Mouse (Mus musculus) gastrocnemius, postnatal 10 days (tissue): ENCODE measurements around the gene Prpsap1. TPM values are rescaled to one million over a fixed set of nuclear protein-coding genes. Genes with fewer than 3 reads are reported as not detected.

Experiments
- DNase-seq: peaks from one replicate; pipeline ENCODE4 v3.0.0; 2021; ENCODE audit warnings: mixed read lengths
- total RNA-seq, 2 experiments: library from RNA; stranded (reverse); gene quantifications; 2 replicates each; pipeline ENCODE4 v1.2.3; 2021

Gene Prpsap1
- total RNA-seq, 2 experiments from 2014 or later = 34.8 to 35.4 TPM

DNA sequence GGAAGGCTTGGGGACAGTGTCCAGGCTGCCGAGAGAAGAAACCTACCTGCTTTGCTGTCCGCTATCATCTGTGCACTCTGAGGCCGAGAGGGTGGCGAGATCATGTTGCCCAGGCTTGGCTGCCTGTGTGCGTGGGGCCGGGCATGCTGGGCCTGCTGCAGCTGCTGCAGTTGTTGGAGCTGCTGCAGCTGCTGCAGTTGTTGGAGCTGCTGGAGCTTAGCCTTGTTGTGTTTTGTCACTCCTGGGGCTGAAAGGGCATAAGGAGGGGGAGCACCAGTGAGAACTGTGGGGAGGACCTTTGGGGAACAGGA, 51.2 kb downstream of the Prpsap1 start:
- no peak for DNase-seq

DNA sequence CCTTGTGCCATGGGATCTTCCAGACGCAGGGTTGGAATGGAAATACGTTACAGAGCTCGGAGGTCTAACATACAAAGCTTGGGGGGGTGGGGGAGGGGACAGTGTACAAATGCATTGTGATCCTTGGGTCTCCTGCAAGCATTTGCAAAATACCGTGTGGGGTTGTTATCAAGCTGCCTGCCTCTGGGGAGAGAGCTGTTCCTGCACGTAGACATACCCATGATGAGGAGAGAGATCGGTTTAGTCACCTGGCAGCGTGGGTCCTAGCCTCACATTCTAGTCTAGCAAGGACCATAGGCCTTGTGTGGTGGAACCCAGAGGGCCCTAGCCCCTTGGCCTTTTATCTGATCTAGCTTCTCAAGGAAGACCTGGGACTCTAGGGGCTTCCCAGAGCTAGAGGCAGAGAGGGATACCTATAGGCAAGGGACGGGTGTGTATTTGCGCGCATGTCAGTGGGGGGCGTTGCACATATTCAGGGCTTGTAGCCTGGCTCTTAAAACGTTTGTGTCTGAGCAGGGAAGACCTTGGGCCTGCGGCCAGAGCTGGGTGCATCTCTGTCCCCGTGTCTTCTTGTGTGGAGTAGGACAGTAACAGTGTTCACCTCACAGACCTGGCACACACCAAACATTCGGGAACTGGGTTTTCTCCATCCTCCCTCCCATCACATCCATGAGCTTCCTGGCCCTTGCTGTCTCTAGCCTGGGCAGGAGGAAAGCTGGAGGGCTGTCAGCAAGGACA, 51.7 kb downstream of the Prpsap1 start:
- no peak for DNase-seq

DNA sequence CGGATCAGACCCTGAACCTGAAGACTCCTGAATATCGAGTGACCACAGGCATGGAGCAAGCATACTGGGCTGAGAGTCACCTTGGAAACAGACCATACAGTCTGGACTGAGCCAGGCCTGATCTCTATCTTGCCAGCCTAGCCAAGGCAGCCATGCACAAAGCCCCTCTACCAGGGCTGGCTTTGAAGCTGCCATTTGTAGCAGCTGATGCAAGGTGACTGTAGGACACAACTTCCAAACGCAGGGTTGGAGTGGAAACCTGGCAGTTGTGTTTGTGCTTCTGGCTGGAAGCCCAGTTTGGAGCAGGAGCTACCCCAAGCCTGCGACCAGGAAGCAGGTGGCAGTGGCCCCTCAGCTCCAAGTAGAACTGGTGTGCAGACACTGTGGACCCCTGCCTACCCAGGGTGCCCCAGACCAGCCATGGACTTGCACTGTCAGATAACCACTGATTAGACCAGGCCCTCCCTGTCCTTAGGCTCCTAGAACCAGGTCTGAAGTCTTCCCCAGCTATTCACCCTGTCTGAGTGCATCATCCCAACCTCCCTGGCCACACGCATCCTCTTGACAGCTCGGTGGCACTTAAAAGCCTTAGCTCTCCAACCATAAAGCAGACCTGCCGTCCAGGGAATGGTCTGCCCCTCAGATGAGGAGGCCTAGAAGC, 53.5 kb downstream of the Prpsap1 start:
- DNase-seq = peak; percentile 44

DNA sequence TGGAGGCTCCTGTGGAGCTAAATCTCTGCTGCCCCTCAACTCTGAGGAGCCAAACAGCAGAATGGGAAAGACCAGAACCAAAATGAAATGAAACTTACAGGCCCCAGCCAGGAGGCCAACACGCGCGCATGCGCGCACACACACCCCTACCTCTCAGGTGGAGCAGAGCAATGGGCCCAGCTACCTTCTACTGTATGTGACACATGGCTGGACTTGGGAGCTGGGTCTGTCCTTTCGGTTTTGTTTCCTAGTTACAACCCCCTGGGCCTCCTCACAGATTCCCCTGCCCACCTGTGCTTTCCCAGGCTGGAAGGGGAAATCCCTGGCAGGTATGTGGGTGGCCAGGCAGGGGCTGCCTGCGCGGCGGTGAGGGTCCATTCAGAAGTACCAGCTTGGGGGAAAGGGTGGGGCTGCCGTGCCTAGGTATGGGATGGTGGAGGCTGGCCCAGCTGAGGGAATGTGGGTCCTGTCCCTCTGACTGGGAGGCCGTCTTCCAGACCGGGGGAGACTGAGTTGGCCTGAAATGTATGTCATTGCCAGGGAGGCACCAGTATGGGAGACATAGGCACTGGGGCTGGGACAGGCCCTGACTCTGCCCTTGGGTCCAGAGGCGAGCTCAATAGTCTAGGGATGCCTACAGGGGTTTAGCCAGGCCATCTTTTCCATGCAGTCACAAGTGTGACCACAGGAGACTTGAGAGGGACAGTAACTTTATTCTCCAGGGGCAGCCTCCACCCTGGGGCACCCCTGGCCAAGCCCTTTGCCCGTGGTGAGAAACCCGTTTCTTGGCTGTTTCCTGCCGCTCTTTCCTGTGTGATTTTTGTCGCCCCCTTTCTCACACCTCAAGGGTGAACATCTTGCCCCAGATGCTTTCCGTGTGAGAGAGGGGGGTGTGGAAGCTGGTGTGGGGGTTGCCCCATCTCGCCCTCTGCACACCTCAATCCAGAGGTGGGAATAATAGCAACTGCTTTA, 54.4 kb downstream of the Prpsap1 start:
- DNase-seq = no peak

DNA sequence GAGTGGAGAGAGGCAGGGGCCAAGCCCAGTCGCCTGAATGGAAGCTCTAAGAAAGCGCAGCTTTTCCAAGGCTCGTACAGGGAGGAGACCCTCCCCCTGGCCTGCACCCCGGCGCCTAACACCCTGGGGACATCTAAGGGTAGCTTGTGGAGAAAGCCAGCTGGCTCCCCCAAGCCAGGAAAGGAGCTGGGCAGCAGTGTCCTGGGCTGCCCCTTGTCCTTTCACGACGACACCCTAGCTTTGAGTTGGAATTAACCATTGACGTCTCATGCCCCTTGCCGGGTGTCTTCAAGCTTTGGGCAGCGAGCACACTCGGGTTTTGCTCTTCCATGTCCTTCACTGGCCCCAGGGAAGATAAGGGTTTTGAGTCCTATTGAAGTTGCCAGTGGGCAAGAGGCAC, 56.5 kb downstream of the Prpsap1 start:
- peak; percentile 34 for DNase-seq

DNA sequence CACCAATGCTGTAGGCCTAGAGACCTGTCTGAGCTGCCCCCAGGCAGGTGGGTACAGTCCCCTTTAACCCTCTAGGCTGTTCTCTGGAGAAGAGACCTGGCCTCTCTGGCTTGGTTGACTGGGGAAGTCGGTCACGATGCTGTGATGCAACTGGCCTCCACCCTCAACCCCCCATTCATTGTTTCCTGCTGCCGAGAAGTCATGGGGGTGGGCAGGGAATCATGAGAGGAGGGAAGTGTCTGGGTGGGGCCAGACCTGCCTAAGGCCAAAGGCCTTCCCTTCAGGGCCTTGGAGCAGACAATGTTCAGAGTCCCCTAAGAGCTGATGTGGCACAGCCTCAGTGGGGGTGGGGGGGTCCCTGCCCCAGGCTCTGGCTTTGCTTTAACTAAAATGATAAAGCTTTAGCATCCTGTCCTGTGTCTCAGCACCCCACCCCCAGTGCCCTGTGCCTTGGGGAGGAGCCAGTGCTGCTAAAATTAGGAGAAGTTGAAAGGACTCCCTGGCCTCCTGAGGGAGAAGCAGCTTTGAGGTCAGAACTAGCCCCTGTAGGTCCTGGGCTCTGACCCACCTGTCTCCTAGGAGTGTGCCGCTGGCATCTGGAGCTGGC, 57.2 kb downstream of the Prpsap1 start:
- peak; percentile 43 for DNase-seq

DNA sequence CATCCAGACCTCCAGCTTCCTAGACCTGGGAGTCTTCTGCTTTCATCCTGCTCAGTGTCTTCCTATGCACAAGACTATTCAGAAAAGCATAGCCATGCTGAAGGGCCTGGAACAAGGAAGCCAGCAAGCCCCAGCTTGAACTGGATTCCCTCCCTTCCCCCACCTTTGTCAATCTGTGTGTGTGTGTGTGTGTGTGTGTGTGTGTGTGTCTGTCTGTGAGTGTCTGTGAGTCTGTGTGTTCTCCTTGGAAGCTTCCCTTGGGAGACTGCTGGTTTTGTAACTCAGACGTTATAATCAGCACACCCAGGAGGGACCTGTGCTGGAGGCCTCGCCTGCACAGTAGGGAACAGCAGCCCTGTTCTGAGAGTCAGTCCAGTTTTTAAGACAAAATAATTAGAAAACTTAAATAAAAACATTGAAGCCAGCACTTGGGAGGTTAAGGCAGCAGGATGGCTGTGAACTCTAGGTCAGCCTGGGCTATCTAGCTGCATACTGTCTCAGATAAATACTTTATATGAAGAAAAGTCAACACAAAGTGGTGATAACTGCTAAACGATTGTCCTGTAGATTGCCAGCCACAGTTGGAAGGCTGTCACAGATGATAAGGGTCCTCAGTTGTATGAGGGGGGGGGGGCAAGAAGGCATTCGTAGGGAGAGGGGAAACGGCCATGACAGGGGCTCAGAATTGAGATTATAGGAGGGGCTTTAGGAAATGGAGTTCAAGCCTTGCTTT, 57.8 kb downstream of the Prpsap1 start:
- DNase-seq = no peak

DNA sequence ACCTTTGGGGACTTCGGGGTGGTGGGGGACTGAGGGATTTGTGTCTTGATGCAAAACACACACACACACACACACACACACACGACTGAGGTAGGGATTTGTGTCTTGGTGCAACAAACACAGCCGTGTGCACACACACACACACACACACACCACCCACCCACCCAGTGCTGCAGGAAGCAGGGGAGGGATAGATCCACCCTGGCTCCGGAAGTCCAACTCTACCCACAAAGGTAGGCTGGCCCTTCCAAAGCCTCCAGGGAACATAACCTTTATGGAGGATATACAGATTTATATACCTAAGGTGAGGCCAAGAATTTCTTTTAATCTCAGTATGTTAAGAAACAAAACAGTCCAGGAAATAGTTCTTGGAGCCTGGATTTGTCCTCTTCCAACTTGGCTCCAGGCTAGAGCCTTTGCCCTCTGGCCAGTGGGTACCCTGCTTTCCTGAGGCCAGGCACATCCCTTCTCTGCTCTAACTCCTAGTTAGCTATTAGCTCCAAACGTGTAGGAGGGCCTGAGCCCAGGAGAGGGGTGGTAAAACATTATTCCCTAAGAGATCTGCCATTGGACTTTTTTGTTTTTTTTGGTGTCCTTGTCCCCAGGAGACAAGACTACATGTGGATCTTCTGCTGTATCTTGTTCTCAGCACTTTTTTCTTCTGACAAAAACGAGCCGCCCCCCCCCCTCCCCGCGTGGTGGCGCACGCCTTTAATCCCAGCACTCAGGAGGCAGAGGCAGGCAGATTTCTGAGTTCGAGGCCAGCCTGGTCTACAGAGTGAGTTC, 58.8 kb downstream of the Prpsap1 start:
- no peak for DNase-seq

DNA sequence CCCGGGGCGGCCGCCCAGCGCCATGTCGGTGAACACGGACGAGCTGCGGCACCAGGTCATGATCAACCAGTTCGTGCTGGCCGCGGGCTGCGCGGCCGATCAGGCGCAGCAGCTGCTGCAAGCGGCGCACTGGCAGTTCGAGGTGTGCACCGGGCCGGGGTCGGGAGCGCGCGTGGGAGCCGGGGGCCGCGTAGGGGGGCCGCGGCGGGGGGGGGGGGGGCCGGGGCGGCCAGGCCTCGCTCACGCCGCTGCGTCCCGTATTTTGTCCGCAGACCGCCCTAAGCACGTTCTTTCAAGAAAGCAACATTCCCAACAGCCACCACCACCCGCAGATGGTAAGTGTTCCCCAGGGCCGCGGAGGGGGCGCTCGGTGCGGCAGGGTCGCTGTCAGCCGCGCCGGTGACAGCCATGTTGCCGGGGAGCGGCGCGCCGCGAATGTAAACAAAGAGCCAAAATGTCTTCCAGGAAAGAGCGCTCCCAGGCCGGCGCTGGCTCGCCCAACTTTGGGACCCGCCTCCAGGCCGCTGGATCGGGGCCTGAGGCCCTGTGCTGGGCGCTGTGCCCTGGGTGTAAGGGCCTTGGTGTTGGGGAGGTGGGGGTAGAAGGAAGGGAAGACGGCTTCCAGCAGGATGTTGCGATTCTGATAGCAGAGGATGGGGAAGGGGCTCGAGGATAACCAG, 59.6 kb downstream of the Prpsap1 start:
- DNase-seq = peak; percentile 80

DNA sequence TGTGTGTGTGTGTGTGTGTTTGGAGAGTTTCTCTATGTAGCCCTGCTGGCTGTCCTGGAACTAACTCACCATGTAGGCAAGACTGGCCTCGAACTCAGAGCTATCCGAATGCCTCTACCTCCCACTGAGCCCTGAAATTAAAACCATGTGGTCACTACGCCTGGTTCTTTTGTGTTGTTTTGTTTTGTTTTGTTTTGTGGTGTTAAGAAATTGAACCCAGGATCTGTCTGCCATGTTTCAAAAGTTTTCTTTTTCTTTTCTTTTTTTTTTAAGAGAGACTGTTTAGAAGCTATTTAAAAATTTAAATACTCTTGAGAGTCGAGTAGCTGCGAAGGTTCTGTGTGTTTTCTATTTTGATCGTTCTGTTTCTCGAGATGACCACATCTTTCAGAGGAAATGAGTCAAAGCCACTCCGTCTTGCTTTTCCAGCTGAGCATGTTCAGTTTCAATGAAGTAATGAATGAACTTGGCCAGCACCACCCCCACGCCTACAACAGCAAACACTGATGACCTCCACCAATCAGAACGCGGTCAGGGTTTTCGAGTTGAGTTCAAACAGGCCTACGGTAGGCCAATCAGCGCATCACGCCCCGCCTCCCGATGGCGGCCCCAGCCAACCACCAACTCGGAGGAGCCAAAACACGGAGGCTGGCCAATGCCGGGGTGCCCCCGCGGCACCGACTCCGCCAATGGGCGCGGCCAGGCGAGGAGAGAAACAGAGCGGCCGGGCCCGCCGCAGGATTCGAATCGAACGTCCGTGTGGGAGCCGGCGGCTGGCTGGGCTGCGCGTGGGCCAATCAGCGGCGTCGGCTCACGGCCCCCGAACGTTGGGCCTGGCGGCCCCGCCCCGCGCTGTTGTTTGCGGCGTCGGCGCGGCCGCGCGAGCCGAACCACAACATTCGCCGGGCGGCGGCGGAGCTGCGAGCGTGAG, 60.4 kb downstream of the Prpsap1 start, which contains the start of gene Ubald2:
Gene Ubald2, plus strand, starts transcription at position 739 of the 931 bp plus-strand sequence.
- DNase-seq = peak; percentile 98

DNA sequence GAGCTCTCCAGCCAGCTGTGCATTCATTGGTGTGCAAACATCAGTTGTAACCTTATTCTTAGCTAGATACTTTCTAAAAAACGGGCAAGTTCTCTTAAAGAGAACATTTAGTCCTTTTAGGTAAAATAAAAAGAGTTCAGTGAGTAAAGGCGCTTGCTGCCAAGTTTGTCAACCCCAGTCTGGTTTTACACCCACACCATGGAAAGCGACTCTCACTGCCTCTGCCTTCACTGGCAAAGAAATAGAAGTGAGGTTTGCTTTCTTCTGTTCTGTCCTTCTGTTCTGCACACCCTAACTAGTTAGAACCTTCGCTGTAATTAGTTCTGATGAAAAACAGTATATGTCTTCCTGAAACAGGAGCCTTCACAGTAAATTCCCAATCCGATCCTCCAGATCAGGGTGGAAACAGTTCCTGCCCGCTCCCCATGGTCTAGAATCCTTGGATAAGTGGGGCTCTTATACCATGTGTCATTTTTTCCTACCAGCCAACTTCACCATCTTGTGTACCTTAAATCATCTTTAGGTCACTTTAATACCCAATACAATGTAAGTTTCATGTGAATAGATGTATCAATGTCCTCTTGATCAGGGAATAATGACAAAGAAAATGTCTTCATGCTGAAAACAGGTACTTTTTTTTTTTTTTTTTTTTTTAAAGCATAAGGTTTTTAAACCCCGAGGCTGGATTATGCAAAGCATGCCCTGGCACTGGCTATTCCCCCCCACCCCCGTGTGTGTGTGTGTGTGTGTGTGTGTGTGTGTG, 61.2 kb downstream of the Prpsap1 start:
- no peak for DNase-seq

DNA sequence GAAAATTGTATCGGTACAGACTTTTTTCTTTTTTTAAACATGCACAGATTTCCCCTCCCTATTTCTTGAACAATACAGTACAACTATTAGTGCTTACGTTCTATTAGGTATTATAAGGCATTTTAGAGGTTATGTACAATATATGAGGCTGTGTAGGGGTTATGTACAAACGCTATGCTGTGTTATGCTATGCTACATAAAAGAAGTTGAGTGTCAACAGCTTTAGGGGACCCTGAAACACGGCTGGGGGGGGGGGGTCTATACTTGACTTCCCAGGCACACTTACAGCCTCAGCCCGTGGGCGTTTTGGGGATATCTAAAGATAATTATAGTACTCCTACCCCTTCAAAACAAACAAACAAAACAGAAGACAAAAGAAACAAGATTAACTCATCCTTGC, 61.9 kb downstream of the Prpsap1 start:
- DNase-seq = no peak

DNA sequence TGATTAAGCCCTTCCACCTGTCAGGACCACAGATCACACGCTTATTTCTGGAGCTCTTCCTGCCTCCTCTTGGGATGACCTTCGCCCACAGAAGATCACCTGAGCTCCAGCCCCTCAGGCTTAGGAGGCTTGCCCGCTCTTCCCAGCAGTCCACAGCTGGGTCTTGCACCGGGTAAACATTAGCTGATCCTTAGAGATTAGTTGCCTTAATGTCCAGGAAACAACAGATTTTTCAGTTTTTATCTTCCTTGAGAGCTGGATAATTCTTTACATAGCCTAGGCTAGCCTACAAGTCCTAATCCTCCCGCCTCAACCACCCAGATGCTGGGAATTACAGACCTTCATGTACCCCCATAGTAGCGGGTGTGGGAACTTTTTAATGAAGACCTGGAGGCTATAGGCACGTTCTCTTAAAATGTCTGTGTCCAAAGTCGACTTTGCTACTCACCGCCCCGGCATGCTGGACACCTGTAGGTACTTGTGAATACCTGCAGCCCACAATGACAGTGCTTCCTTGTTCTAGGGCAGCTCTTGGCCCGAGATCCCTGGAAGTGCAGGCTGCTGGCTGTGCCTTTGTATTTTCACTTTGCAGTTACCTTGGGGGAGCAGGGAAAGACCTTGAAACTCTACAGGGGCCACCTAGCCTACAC, 62.4 kb downstream of the Prpsap1 start:
- DNase-seq = no peak

DNA sequence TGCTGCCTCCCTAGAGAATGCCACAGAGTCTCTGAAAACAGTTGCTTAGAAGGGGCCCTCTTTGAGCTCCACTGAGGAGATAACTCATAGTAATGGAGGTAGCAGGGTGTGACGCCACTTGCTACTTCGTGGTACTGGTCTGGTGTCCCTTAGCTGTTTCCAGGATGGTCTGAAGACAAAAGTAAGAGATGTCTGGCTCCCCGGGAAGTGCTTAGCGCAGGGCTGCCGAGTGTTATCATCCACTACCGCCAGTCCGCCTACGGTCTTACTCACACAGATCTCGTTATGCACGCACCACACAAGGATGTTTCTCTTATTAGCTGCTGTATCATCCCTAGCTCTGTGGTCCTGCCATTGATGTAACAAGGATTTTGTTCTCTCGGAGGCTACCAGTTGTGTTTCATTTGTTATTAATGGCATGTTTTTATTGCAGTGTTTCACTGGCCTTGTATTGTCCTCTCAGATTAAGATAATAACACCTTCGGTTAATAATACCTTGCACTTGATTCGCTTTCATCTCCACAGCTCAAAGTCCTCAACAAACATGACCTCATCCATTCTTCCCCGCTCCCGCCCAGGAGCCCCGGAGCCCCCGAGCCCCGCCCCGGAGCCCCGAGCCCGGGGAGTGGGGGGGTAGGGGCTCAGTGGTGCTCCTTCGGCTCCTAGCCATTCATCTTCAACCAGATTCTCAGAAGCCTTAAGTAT, 63.1 kb downstream of the Prpsap1 start:
- no peak for DNase-seq

DNA sequence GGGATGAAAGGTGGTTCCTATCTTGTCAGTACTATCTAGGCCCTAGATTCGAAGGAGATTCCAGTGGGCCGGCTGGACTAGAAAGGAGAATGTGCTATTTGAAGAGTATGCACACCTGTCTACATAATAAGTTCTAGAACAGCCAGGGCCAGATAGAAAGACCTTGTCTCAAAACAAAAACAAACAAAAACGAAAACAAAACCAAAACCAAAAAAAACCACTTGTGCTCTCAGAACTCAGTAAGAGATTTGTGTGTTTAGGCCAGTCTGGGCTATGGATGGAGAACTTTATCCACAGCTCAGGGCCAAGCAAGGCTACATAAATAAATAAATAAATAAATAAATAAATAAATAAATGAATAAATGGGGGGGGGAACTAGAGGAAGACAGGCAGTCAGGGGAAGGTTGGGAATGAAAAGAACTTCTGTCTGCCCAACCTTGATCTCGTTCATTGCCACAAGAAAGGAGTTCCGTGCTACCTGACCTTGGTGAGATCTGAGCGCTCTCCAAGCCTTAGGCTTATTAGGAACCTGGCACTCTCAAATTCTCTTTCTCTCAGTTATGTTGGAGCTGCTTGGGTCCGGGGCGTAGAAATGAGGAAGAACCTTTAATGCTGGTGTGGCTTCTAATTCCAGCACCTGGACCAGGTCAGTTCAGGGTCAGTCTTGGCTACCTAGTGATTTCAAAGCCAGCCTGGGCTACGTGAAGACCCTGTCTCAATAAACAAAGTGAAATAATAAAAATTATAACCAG, 64.0 kb downstream of the Prpsap1 start:
- no peak for DNase-seq
